Mouse (Mus musculus) liver, adult (tissue): ENCODE results near the gene Mme.

Experiments used
- GATA4 ChIP-seq: IDR thresholded peaks from 2 replicates; pipeline ENCODE4 v1.6.1; 2014; ENCODE audit warnings: mild to moderate bottlenecking, low read length; ENCODE audit not compliant: insufficient replicate concordance

Mme gene

DNA sequence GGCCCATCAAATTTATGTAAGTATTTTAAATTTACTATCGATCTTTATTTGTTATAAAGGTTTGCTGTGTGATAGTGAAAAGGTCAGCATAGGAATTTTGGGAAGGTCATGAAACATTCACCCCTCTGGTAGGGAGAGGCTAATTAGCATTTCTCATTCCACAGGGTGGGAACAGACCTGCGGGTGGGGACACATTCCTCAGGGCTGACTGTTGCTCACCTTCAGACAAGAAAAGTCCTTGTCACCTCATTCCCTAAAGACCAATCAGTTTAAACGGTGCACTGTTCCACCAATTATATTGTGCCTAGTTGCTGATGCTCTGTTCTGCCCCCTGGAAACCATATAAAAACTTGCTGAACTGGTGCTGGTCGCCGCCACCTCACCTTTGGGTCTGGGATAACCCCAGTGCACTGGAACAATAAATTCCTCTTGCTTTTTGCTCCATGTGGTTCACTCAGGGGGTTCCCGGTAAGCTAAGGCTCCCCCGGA lies at the start of gene Mme:
Gene Mme, plus strand, starts transcription at position 439 of the 489 bp plus-strand sequence.
- no peak for TF ChIP-seq GATA4

DNA sequence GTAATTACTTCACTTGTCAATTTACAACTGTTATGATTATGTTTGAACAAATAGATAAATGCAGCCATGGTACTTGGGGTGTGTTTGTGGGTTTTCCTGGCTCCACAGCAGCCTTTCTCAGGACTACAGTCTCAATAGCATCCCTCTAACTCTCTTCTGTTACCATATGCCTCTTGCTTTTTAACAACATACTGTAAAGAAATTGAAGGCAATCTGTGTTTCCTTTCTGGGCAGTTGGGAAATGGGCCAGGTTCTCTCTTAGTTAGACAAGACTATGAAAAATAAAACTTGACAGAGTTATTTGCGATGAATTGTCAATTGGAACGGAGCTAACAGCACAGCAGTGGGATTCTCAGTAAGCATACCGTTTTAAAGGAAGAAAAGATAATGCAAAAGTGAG lies 44.8 kb upstream of the Mme start:
- no peak for TF ChIP-seq GATA4

- no peak for TF ChIP-seq GATA4
These were observed 43.3 kb upstream of the Mme start for GRCm38 (mm10) chr3:63198026-63198425.

DNA sequence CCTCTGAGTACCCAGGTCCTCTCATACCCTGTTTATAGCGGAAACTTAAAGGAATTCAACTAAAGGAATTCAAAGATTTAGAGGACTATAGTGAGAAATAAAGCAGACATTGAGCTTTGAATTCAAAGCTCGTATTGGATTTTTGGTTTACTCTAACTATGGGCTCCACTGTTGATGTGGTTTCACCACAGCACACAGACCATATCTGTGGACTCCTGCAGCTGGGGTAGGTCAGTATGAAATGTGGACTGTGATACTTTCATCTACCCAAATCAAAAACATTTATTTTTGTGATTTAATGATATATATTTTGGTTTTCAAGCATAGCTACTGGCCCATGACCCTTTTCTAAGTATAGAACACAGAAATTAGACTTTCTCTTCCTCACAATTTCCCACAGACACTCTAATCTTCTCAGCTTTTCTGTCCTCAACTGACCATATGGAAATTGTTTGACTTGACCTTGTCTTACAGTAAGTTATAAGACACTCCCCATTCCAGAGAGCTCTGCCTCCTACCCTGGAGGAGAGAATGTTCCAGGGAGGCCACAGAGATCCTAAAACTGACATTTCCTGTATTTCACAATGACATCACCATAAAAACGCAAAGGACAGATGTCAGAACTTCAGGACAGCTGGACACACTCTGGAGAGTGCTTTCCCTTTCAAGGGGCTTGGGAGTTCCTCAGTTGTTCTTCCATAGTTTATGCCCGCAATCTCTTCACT lies 19.3 kb upstream of the Mme start:
- no peak for TF ChIP-seq GATA4

GRCm38 (mm10) chr3:63223676-63224075 lies 17.7 kb upstream of the Mme start:
- no peak for TF ChIP-seq GATA4

- no peak for TF ChIP-seq GATA4
These were observed 5.4 kb upstream of the Mme start for GRCm38 (mm10) chr3:63235957-63236356.

- TF ChIP-seq GATA4: no peak
These were observed 2.4 kb downstream of the Mme start for GRCm38 (mm10) chr3:63243721-63244120.

- TF ChIP-seq GATA4: no peak
These were observed 30.8 kb downstream of the Mme start for GRCm38 (mm10) chr3:63272091-63272490.

DNA sequence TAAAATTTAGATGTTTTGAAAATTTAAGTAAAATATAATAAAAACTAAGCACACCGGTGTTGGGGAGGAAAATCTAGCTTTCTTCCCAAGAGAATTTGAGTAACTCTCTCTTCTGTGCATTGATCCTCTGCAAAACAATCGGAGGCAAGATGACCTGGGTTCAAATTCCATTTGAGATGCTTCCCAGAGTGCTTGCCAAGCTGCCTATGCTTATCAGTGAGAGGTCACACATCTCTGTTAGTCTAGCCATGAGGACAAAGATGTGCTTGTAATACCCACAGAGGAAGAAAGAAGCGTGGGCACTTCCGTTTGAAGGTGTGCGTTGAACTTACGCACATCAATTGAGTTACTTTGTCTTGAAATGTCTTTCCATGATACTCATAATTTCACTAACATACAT lies 53.0 kb downstream of the Mme start:
- peak; percentile 89; the same call in 1 of the 2 replicates for TF ChIP-seq GATA4

DNA sequence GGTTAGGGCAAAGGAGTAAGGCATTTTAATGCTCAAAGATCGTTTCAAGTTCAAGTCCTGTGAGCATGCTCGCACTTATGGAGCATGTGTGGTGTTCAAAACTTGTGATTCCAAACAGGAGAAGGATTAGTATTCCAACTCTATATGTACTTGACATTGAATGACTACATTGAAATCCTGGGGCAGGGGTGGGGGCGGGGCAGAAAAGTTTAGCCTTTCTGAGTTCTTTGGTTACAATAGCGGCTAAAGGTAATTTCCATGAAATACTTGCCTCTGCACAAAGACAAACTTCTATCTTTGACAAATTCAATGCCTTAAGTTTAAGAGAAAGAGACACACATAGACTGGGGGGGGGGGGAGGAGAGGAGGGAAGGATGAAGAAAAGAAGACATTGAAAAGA lies 53.5 kb downstream of the Mme start:
- TF ChIP-seq GATA4: no peak

DNA sequence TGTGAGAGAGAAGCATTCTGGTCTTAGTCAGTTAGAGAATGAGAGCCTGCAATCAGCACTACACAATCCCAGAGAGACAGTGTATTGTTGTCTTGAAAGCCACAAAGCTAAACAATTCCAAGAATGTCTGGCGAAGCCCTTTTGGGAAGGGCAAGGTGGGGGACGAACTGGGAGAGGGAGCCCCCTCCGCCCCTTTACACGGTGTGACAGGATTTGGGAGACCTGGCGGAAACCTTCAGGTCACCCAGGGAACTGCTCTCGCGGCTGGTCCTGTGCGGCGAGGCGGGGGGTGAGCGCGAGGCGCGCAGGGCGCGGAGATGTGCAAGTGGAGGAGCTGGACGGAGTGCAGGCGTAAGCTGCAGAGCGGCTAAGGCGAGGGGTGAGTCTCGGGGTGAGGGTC lies 53.9 kb downstream of the Mme start:
- TF ChIP-seq GATA4: no peak

DNA sequence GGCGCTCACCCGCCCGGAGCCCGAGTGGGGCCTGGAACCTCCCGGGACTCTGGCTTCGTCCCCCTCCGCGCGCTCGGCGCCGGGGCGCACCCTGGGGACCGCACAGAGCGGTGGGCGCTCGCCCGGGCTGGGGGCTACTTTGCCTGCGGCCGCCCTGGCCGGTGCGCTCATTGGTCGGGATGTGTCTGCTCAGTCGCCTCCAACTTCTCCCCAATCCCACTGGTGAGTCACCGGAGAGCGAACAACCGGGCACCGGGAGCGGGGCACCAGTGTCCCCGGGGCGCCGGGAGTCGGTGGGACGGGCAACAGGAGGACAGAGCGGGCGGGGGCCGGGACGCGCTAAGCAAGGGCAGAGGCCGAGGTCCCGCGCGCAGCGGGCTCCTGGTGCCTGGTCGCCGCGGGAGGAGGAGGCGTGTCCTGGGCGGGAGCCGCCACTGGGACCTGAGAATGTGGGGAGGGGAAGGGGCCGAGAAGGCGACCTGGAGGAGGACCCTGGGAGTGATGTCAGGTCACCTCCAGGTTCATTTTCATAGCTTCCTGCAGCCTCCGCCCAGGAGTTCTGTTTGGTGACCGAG lies 54.4 kb downstream of the Mme start:
- no peak for TF ChIP-seq GATA4

DNA sequence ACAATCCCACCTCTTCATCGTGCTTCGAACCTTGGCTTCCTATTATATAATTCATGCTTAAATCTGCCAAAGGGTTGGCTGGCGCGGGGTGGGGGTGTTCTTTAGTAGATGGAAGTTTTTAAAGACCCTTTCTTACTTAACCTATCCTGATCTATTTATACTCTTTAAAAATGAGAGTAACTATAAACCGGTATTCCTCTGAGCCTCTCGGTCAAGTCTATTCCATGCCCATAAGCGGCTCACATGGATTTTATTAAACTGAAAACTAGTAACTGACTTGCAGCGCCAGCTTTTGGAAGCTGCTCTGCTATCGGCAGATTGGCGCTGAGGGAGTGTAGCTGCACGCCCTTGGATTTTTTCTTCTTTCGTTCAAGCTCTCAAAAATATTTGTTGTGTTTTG lies 55.1 kb downstream of the Mme start:
- no peak for TF ChIP-seq GATA4

DNA sequence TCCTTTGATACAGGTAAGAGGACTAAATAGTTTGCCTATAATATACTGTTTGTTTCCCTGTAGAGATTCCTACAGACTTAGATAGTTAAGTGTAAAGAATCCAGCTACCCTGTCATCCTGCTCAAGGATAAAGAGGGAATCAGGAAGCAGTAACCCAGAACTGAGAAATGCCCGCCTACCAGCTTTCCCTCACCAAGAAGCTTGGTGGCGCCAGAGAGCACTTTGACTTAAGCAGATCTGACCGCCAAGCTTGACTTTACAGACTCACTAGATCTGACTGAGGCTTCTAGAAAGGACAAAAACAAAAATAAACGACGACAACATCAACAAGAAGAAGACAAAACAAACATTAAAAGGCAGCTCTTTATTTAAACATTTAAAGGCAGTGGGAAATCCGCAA lies 56.5 kb downstream of the Mme start:
- TF ChIP-seq GATA4: no peak

- TF ChIP-seq GATA4: no peak
These were observed 73.9 kb downstream of the Mme start for GRCm38 (mm10) chr3:63315211-63315760.

GRCm38 (mm10) chr3:63317496-63317895 lies 76.2 kb downstream of the Mme start:
- TF ChIP-seq GATA4: no peak
